Mouse (Mus musculus) adrenal gland, adult (tissue): ENCODE data around the gene Kcng1.

Experiments used
- DNase-seq, 2 experiments: peaks; one replicate each; pipeline ENCODE4 v3.0.0; 2022 to 2023; ENCODE audit warnings: low spot score in 1 of 2; ENCODE audit not compliant: inconsistent age in 2 of 2

Kcng1 gene

DNA sequence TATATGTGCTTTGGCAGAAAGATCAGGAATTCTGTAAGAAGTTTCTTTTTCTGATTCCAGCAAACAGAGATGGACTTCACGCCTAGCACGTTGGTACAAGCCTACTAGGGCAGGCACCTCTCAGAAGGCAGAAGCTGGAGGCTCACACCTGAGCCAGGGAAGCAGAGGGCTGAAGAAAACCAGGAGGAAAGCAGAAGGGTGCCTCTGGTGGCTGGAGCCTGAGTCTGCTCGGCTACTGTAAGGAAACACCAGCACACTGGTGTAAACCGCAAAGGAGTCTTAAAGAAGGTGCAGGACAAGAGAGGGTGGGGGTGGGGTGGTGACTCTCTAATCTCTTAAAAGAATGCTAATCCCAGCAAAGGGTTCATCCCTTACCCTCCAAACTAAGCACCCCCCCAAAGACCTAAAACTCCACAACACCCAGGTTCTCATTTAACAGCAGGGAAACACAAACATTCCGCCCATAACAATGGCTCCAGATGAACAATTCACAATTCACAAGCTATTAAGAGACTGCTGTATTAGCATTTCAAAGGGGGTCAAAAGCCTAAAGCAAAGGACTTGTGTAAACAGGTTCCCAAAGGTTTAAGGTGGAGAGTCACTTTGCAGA is 67.6 kb downstream of the Kcng1 start:
- DNase-seq: no peak
